Mouse (Mus musculus): ENCODE results near the gene Aqp3. TPM values are rescaled to one million over a fixed set of nuclear protein-coding genes. Genes with fewer than 3 reads are reported as not detected.
"Not testable (repeated sequence)": the region's sequence is repeated elsewhere in the genome, so short reads cannot be mapped to it uniquely, and the experiment has no call there.

The Aqp3 gene
- total RNA-seq, 2 experiments from 2014 or later = not detected

- ATAC-seq (replicated peaks; ENCODE audit: poor library complexity, severe bottlenecking) = no peak
Measured at GRCm38 (mm10) chr4:41108717-41109425, 10.9 kb upstream of the Aqp3 start.

GRCm38 (mm10) chr4:41107440-41107839 lies 9.5 kb upstream of the Aqp3 start:
- ATAC-seq (replicated peaks; ENCODE audit: poor library complexity, severe bottlenecking) = no peak

GRCm38 (mm10) chr4:41102901-41103300 lies 4.9 kb upstream of the Aqp3 start:
- ATAC-seq (replicated peaks; ENCODE audit: poor library complexity, severe bottlenecking) = no peak

GRCm38 (mm10) chr4:41100986-41101385 lies 3.0 kb upstream of the Aqp3 start:
- ATAC-seq (replicated peaks; ENCODE audit: poor library complexity, severe bottlenecking) = no peak

- no peak for ATAC-seq (replicated peaks; ENCODE audit: poor library complexity, severe bottlenecking)
Measured at GRCm38 (mm10) chr4:41098577-41098951, 581 bp upstream of the Aqp3 start.

GRCm38 (mm10) chr4:41097381-41097780 lies 602 bp downstream of the Aqp3 start:
- ATAC-seq (replicated peaks; ENCODE audit: poor library complexity, severe bottlenecking) = no peak

GRCm38 (mm10) chr4:41096794-41097193 lies 1.2 kb downstream of the Aqp3 start:
- no peak for ATAC-seq (replicated peaks; ENCODE audit: poor library complexity, severe bottlenecking)

- ATAC-seq (replicated peaks; ENCODE audit: poor library complexity, severe bottlenecking) = no peak
Measured at GRCm38 (mm10) chr4:41096169-41096568, 1.8 kb downstream of the Aqp3 start.

- no peak for ATAC-seq (replicated peaks; ENCODE audit: poor library complexity, severe bottlenecking)
Measured at GRCm38 (mm10) chr4:41094361-41094760, 3.6 kb downstream of the Aqp3 start.

GRCm38 (mm10) chr4:41092958-41093357 lies 5.0 kb downstream of the Aqp3 start:
- ATAC-seq (replicated peaks; ENCODE audit: poor library complexity, severe bottlenecking) = no peak

- ATAC-seq (replicated peaks; ENCODE audit: poor library complexity, severe bottlenecking) = no peak
Measured at GRCm38 (mm10) chr4:41091391-41091790, 6.6 kb downstream of the Aqp3 start.

GRCm38 (mm10) chr4:41089705-41090104 lies 8.3 kb downstream of the Aqp3 start:
- ATAC-seq (replicated peaks; ENCODE audit: poor library complexity, severe bottlenecking) = no peak

- no peak for ATAC-seq (replicated peaks; ENCODE audit: poor library complexity, severe bottlenecking)
Measured at GRCm38 (mm10) chr4:41089189-41089588, 8.8 kb downstream of the Aqp3 start.

GRCm38 (mm10) chr4:41087459-41088298 lies 10.3 kb downstream of the Aqp3 start:
- ATAC-seq (replicated peaks; ENCODE audit: poor library complexity, severe bottlenecking) = no peak

- no peak for ATAC-seq (replicated peaks; ENCODE audit: poor library complexity, severe bottlenecking)
Measured at GRCm38 (mm10) chr4:41086947-41087346, 11.0 kb downstream of the Aqp3 start.

GRCm38 (mm10) chr4:41084819-41085218 lies 13.2 kb downstream of the Aqp3 start:
- no peak for ATAC-seq (replicated peaks; ENCODE audit: poor library complexity, severe bottlenecking)

- ATAC-seq (replicated peaks; ENCODE audit: poor library complexity, severe bottlenecking) = not testable (repeated sequence)
Measured at GRCm38 (mm10) chr4:41082803-41083202, 15.2 kb downstream of the Aqp3 start.

- ATAC-seq (replicated peaks; ENCODE audit: poor library complexity, severe bottlenecking) = no peak
Measured at GRCm38 (mm10) chr4:41081733-41082132, 16.2 kb downstream of the Aqp3 start.

- ATAC-seq (replicated peaks; ENCODE audit: poor library complexity, severe bottlenecking) = no peak
Measured at GRCm38 (mm10) chr4:41078726-41079125, 19.3 kb downstream of the Aqp3 start.

- ATAC-seq (replicated peaks; ENCODE audit: poor library complexity, severe bottlenecking) = no peak
Measured at GRCm38 (mm10) chr4:41074461-41074860, 23.5 kb downstream of the Aqp3 start.

- ATAC-seq (replicated peaks; ENCODE audit: poor library complexity, severe bottlenecking) = peak; percentile 97
Measured at GRCm38 (mm10) chr4:41073008-41073817, 24.8 kb downstream of the Aqp3 start.
